Mouse (Mus musculus) limb, embryonic 11.5 days (tissue): ENCODE measurements around the gene Gbp9. TPM values are rescaled to one million over a fixed set of nuclear protein-coding genes. Genes with fewer than 3 reads are reported as not detected.
"Not testable (repeated sequence)": the region's sequence is repeated elsewhere in the genome, so short reads cannot be mapped to it uniquely, and the experiment has no call there.

Experiments
- ATAC-seq: fragments of 200-750 bp; cut with Nextera tagmentation; 2 replicates; pipeline ENCODE4 v1.8.0; 2017; ENCODE audit warnings: low read depth; ENCODE audit not compliant: insufficient number of reproducible peaks, low FRiP score, low TSS enrichment
- DNase-seq: peaks from one replicate; pipeline ENCODE4 v3.0.0-alpha.2; 2015; ENCODE audit warnings: low spot score
- H3K27ac ChIP-seq: fragments of 300-500 bp; sonication (generic); replicated peaks from 2 replicates; pipeline ENCODE4 v1.5.1; 2014; ENCODE audit warnings: low read depth, mild to moderate bottlenecking, low read length
- H3K27me3 ChIP-seq: fragments of 300-500 bp; sonication (generic); 2 replicates; pipeline ENCODE4 v1.6.1; 2014; ENCODE audit warnings: mild to moderate bottlenecking, low read length, mixed read lengths; ENCODE audit not compliant: control insufficient read depth, insufficient read depth
- H3K36me3 ChIP-seq: fragments of 300-500 bp; sonication (generic); 2 replicates; pipeline ENCODE4 v1.6.1; 2014; ENCODE audit warnings: mild to moderate bottlenecking, low read length, moderate library complexity, mixed read lengths; ENCODE audit not compliant: control insufficient read depth, insufficient read depth
- H3K4me1 ChIP-seq: fragments of 300-500 bp; sonication (generic); 2 replicates; pipeline ENCODE4 v1.6.1; 2014; ENCODE audit warnings: low read length, mixed read lengths; ENCODE audit not compliant: control insufficient read depth, insufficient read depth
- H3K4me2 ChIP-seq: fragments of 300-500 bp; sonication (generic); 2 replicates; pipeline ENCODE4 v1.6.1; 2014; ENCODE audit warnings: low read depth, mild to moderate bottlenecking, moderate library complexity; ENCODE audit not compliant: severe bottlenecking
- H3K4me3 ChIP-seq: fragments of 300-500 bp; sonication (generic); 2 replicates; pipeline ENCODE4 v1.5.1; 2014; ENCODE audit warnings: low read depth, low read length
- H3K9ac ChIP-seq: fragments of 300-500 bp; sonication (generic); 2 replicates; pipeline ENCODE4 v1.6.1; 2014; ENCODE audit warnings: mild to moderate bottlenecking, low read length
- H3K9me3 ChIP-seq: fragments of 300-500 bp; sonication (generic); 2 replicates; pipeline ENCODE4 v1.6.1; 2016; ENCODE audit warnings: low read length; ENCODE audit not compliant: control insufficient read depth
- WGBS: fragments of 180-500 bp; shearing (Covaris S2); extraction: QIAGEN DNeasy Blood & Tissue Kit; methylation state at CpG from one replicate; pipeline ENCODE4 v1.1.7; 2014; 5-methylcytosine and 5-hydroxymethylcytosine counted together
- polyA plus RNA-seq: library from polyadenylated mRNA; unstranded; fragments of >200 nt; fragmentation: Nextera tagmentation; extraction: Ambion mirVana; gene quantifications from 2 replicates; pipeline ENCODE4 v1.2.1, GENCODE M21; 2014

Gbp9 gene
- polyA plus RNA-seq, 1 experiment from 2014 or later, result 1.7 TPM

- Histone ChIP-seq H3K36me3 (no peaks in the 10 kb centered on the region), H3K9me3 (no peaks in the 10 kb centered on the region), H3K4me3 (no peak overlapping the region), H3K4me1 (no peaks in the 10 kb centered on the region), H3K4me2 (no peak overlapping the region), H3K27ac (no peak overlapping the region), H3K27me3 (no peaks in the 10 kb centered on the region), H3K9ac (no peak overlapping the region)
- DNase-seq (no peak), ATAC-seq (no peak)
- WGBS, result 93% methylated on average over 1 of the region's 1 CpGs
Measured at GRCm38 (mm10) chr5:105138906-105139305, 433 bp downstream of the Gbp9 start.

- not testable (repeated sequence) for H3K36me3 ChIP-seq, H3K9ac ChIP-seq, H3K4me3 ChIP-seq, H3K4me2 ChIP-seq, DNase-seq, H3K27ac ChIP-seq, H3K9me3 ChIP-seq, H3K4me1 ChIP-seq, H3K27me3 ChIP-seq, ATAC-seq
- WGBS, result 90% methylated on average over 3 of the region's 3 CpGs
Measured at GRCm38 (mm10) chr5:105136706-105137304, 2.5 kb downstream of the Gbp9 start.

GRCm38 (mm10) chr5:105121731-105122130 is 17.6 kb downstream of the Gbp9 start:
- not testable (repeated sequence) for H3K9me3 ChIP-seq, ATAC-seq, DNase-seq, H3K4me3 ChIP-seq, H3K27me3 ChIP-seq, H3K9ac ChIP-seq, H3K36me3 ChIP-seq, H3K4me2 ChIP-seq, H3K4me1 ChIP-seq, H3K27ac ChIP-seq
- WGBS, result 82% methylated on average over 6 of the region's 6 CpGs

GRCm38 (mm10) chr5:105115740-105116139 is 23.6 kb downstream of the Gbp9 start:
- no peaks in the 10 kb centered on the region for H3K36me3 ChIP-seq
- H3K4me2 ChIP-seq, result no peak overlapping the region
- no peaks in the 10 kb centered on the region for H3K27me3 ChIP-seq
- no peak overlapping the region for H3K27ac ChIP-seq
- H3K9me3 ChIP-seq, result no peaks in the 10 kb centered on the region
- ATAC-seq (no peak), DNase-seq (no peak)
- H3K4me1 ChIP-seq, result no peaks in the 10 kb centered on the region
- no peak overlapping the region for H3K9ac ChIP-seq
- H3K4me3 ChIP-seq, result no peak overlapping the region
- 85% methylated on average over 2 of the region's 2 CpGs for WGBS

GRCm38 (mm10) chr5:105114696-105115095 is 24.6 kb downstream of the Gbp9 start:
- WGBS, result 80% methylated on average over 2 of the region's 2 CpGs

GRCm38 (mm10) chr5:105113656-105114055 is 25.7 kb downstream of the Gbp9 start:
- Histone ChIP-seq H3K4me1 (no peaks in the 10 kb centered on the region), H3K4me3 (no peak overlapping the region), H3K36me3 (no peaks in the 10 kb centered on the region), H3K27ac (no peak overlapping the region), H3K9ac (no peak overlapping the region), H3K9me3 (no peaks in the 10 kb centered on the region), H3K27me3 (no peaks in the 10 kb centered on the region), H3K4me2 (no peak overlapping the region)
- WGBS, result 94% methylated on average over 5 of the region's 5 CpGs
- ATAC-seq (no peak), DNase-seq (no peak)

More at GRCm38 (mm10) chr5:105114696-105115095, 24.6 kb downstream of the Gbp9 start:
- Histone ChIP-seq H3K36me3 (no peaks in the 10 kb centered on the region), H3K4me2 (no peak overlapping the region), H3K27ac (no peak overlapping the region), H3K4me3 (no peak overlapping the region), H3K4me1 (no peaks in the 10 kb centered on the region), H3K9ac (no peak overlapping the region), H3K27me3 (no peaks in the 10 kb centered on the region), H3K9me3 (no peaks in the 10 kb centered on the region)
- DNase-seq, result no peak
- ATAC-seq, result no peak

GRCm38 (mm10) chr5:105110271-105110852 is 29.0 kb downstream of the Gbp9 start:
- H3K27ac ChIP-seq, H3K36me3 ChIP-seq, H3K27me3 ChIP-seq, H3K9me3 ChIP-seq, H3K4me2 ChIP-seq, H3K9ac ChIP-seq, H3K4me1 ChIP-seq, ATAC-seq, DNase-seq, H3K4me3 ChIP-seq: not testable (repeated sequence)
- WGBS, result 18% methylated on average over 4 of the region's 4 CpGs

- WGBS, result 52% methylated on average over 1 of the region's 1 CpGs
- not testable (repeated sequence) for H3K27ac ChIP-seq, H3K36me3 ChIP-seq, H3K4me1 ChIP-seq, H3K4me2 ChIP-seq, H3K9ac ChIP-seq, H3K9me3 ChIP-seq, DNase-seq, H3K4me3 ChIP-seq, H3K27me3 ChIP-seq, ATAC-seq
Measured at GRCm38 (mm10) chr5:105109775-105110174, 29.6 kb downstream of the Gbp9 start.

GRCm38 (mm10) chr5:105105689-105106088 is 33.6 kb downstream of the Gbp9 start:
- H3K4me3 ChIP-seq, H3K27me3 ChIP-seq, DNase-seq, H3K36me3 ChIP-seq, H3K9me3 ChIP-seq, H3K9ac ChIP-seq, H3K4me1 ChIP-seq, H3K4me2 ChIP-seq, ATAC-seq, H3K27ac ChIP-seq: not testable (repeated sequence)
- WGBS, result 89% methylated on average over 2 of the region's 2 CpGs
